ENCODE assay signal across 10 mouse cellular contexts in genomic region chr9:60999001-60999529, GRCm38 (mm10).
DNase-seq lines count a peak whose midpoint lies in the region; ATAC-seq and TF ChIP-seq lines count a peak whose summit lies in the region.
"Had no signal": no experiment of that assay in that cellular context is flagged by ENCODE, and none has a peak within 500 bp of the region (broad histone marks: within the 10 kb centered on the region; RNA-seq: fewer than 3 reads in every experiment).

No protein-coding gene starts in this region.

- peak; percentile 87 to 90 for DNase-seq in B cell, adult 2 months
- peak; percentile 40 for DNase-seq in ZHBTc4 (ENCODE audit: low read depth, low spot score)
- peak; percentile 17 for DNase-seq in lung, adult 2 months
- peak; percentile 95 for DNase-seq in splenic B cell, adult 2 months (ENCODE audit: low read depth, low spot score)
- DNase-seq in right cerebral cortex, postnatal 36 days (ENCODE audit: low spot score in 2 of 2), result no peak
- DNase-seq in ovary, adult 18-20 months (ENCODE audit: low spot score), result no peak

- H3K27me3 ChIP-seq in intestine, postnatal 0 days (replicated peaks; ENCODE audit: control insufficient read depth, insufficient read depth, low read length), result no peaks in the 10 kb centered on the region
- no peaks in the 10 kb centered on the region for H3K27me3 ChIP-seq in intestine, embryonic 15.5 days (replicated peaks)
- no peaks in the 10 kb centered on the region for H3K27me3 ChIP-seq in splenic B cell, adult 2 months (ENCODE audit: control insufficient read depth, insufficient read depth, low read length, poor library complexity, severe bottlenecking)
- H3K27me3 ChIP-seq: embryonic facial prominence, embryonic 12.5 days had no signal

- H3K9me3 ChIP-seq in intestine, postnatal 0 days (ENCODE audit: control insufficient read depth), result no peaks in the 10 kb centered on the region
- H3K9me3 ChIP-seq in intestine, embryonic 15.5 days, result no peaks in the 10 kb centered on the region
- H3K9me3 ChIP-seq: embryonic facial prominence, embryonic 12.5 days; midbrain, embryonic 12.5 days had no signal

- no peaks in the 10 kb centered on the region for H3K36me3 ChIP-seq in intestine, postnatal 0 days (ENCODE audit: control insufficient read depth, insufficient read depth)
- no peaks in the 10 kb centered on the region for H3K36me3 ChIP-seq in intestine, embryonic 15.5 days
- H3K36me3 ChIP-seq in splenic B cell, adult 2 months (ENCODE audit: control insufficient read depth, insufficient read depth, low read length, poor library complexity, severe bottlenecking), result no peaks in the 10 kb centered on the region
- H3K36me3 ChIP-seq: embryonic facial prominence, embryonic 12.5 days; midbrain, embryonic 12.5 days had no signal

- no peak for TF ChIP-seq POLR2A in lung, adult 2 months (IDR thresholded peaks at IDR 0.05; ENCODE audit: borderline replicate concordance, extremely low read depth, low read depth, low read length)

- no peak for ATAC-seq in intestine, postnatal 0 days
- no peak for ATAC-seq in intestine, embryonic 15.5 days

- H3K4me3 ChIP-seq in intestine, postnatal 0 days (ENCODE audit: low read depth, low read length), result no peak overlapping the region
- H3K4me3 ChIP-seq in intestine, embryonic 15.5 days (replicated peaks), result no peak overlapping the region
- H3K4me3 ChIP-seq in lung, adult 2 months (replicated peaks; ENCODE audit: extremely low read depth, low read depth, low read length), result no peak overlapping the region
- H3K4me3 ChIP-seq: embryonic facial prominence, embryonic 12.5 days; midbrain, embryonic 12.5 days had no signal

- no peaks in the 10 kb centered on the region for H3K4me1 ChIP-seq in intestine, postnatal 0 days (replicated peaks; ENCODE audit: control insufficient read depth, insufficient read depth, low read length)
- H3K4me1 ChIP-seq in intestine, embryonic 15.5 days (replicated peaks), result peaks cover 4% of the 10 kb centered on the region; the same call in 1 of the 2 replicates
- H3K4me1 ChIP-seq in lung, adult 2 months (ENCODE audit: control insufficient read depth, insufficient read depth, low read length), result no peaks in the 10 kb centered on the region

- H3K9ac ChIP-seq in intestine, postnatal 0 days (ENCODE audit: low read depth, low read length), result no peak overlapping the region
- no peak overlapping the region for H3K9ac ChIP-seq in intestine, embryonic 15.5 days
- H3K9ac ChIP-seq: embryonic facial prominence, embryonic 12.5 days; midbrain, embryonic 12.5 days had no signal

- H3K27ac ChIP-seq in intestine, postnatal 0 days (ENCODE audit: low read depth, low read length), result no peak overlapping the region
- no peak overlapping the region for H3K27ac ChIP-seq in intestine, embryonic 15.5 days
- H3K27ac ChIP-seq: embryonic facial prominence, embryonic 12.5 days; midbrain, embryonic 12.5 days had no signal

- peak; percentile 62 for TF ChIP-seq CTCF in intestine, postnatal 0 days (IDR thresholded peaks at IDR 0.05; ENCODE audit: low read depth)
- peak; percentile 48 for TF ChIP-seq CTCF in lung, adult 2 months (IDR thresholded peaks at IDR 0.05; ENCODE audit: insufficient read depth, low read length)

- WGBS in intestine, postnatal 0 days, result 52% methylated on average over 6 of the region's 6 CpGs
- WGBS in intestine, embryonic 15.5 days, result 57% methylated on average over 6 of the region's 6 CpGs
- WGBS in lung, adult 2 months, result 26% methylated on average over 6 of the region's 6 CpGs

- no peak overlapping the region for H3K4me2 ChIP-seq in intestine, postnatal 0 days (replicated peaks; ENCODE audit: low read depth)
- H3K4me2 ChIP-seq in intestine, embryonic 15.5 days (replicated peaks), result no peak overlapping the region
- H3K4me2 ChIP-seq: embryonic facial prominence, embryonic 12.5 days; midbrain, embryonic 12.5 days had no signal

Comparison
In these comparisons a context has a peak if more than half of its experiments do, and no peak if none do; other contexts are left out.
1. DNase-seq: peak in B cell, adult 2 months (2 of 2), ZHBTc4 (single experiment), lung, adult 2 months (single experiment) and splenic B cell, adult 2 months (single experiment); none in right cerebral cortex, postnatal 36 days (0 of 2) and ovary, adult 18-20 months (single experiment).